Mouse (Mus musculus) right cerebral cortex, adult 2 months (tissue): ENCODE measurements at regions not wholly inside any gene's neighbourhood (a gene's known extent, or its start where the extent isn't known, plus 50 kb on each side); places are given as distances from the start of the nearest gene placed in this dataset.

Experiments
- DNase-seq, 2 experiments: peaks; one replicate each; pipeline ENCODE4 v3.0.0; 2021 to 2022; ENCODE audit warnings: low spot score in 2 of 2

GRCm38 (mm10) chr8:65208791-65209190 is 79.4 kb upstream of the BC030870 start:
- no peak for DNase-seq

GRCm38 (mm10) chr8:65206202-65206601 is 76.8 kb upstream of the BC030870 start:
- DNase-seq, result no peak

GRCm38 (mm10) chr8:65194656-65195055 is 65.3 kb upstream of the BC030870 start:
- peak; percentile 20 to 22 for DNase-seq

- DNase-seq, result no peak
Measured at GRCm38 (mm10) chr8:65194231-65194630, 64.9 kb upstream of the BC030870 start.

GRCm38 (mm10) chr8:65182346-65182745 is 53.0 kb upstream of the BC030870 start:
- DNase-seq, result no peak

- DNase-seq, result no peak
Measured at GRCm38 (mm10) chr8:65180447-65180846, 51.1 kb upstream of the BC030870 start.
